ENCODE assay signal across 9 mouse cellular contexts in the genomic region with DNA sequence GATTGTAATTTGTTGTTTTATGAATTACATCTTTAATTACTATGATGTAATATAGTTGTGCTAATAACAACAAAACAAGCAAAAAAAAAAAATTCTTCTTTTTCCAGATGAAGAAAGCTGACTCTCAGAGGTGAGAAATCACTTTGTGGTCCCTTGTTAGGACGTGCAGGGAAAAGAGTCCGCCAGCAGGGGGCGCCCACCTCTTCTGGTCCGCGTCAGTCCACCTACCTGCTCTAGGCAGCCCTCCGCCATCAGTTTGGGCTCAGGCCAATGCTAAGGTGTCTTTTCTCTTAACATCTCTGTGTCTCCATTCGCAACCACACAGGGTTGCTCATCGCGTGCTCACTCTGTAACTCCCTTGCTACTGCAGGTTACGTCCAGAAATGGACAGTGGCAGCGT. TPM values are rescaled to one million over a fixed set of nuclear protein-coding genes. Genes with fewer than 3 reads are reported as not detected.
A peak's percentile ranks its signal among the peaks of the same experiment; 100 is the strongest.
DNase-seq lines count a peak whose midpoint lies in the region; ATAC-seq and TF ChIP-seq lines count a peak whose summit lies in the region.
"Had no signal": no experiment of that assay in that cellular context is flagged by ENCODE, and none has a peak within 500 bp of the region (broad histone marks: within the 10 kb centered on the region; RNA-seq: fewer than 3 reads in every experiment).

No protein-coding gene starts in this region.

- H3K36me3 ChIP-seq in hindbrain, postnatal 0 days (ENCODE audit: insufficient read depth, low read length), result no peaks in the 10 kb centered on the region
- no peaks in the 10 kb centered on the region for H3K36me3 ChIP-seq in midbrain, embryonic 12.5 days
- H3K36me3 ChIP-seq in small intestine, adult 2 months (ENCODE audit: control insufficient read depth, insufficient read depth, low read length), result no peaks in the 10 kb centered on the region

- peak; percentile 78 for TF ChIP-seq CTCF in cerebellum, adult 2 months (IDR thresholded peaks at IDR 0.05; ENCODE audit: borderline replicate concordance, insufficient read depth, low read depth, low read length)
- TF ChIP-seq CTCF in hindbrain, postnatal 0 days (IDR thresholded peaks at IDR 0.05; ENCODE audit: low read depth), result peak; percentile 94
- peak; percentile 92 for TF ChIP-seq CTCF in small intestine, adult 2 months (IDR thresholded peaks at IDR 0.05; ENCODE audit: extremely low read depth, insufficient read length, insufficient replicate concordance, low read depth, low read length)

- TF ChIP-seq POLR2A in cerebellum, adult 2 months (IDR thresholded peaks at IDR 0.05; ENCODE audit: borderline replicate concordance, insufficient read depth, low read length), result no peak
- TF ChIP-seq POLR2A in small intestine, adult 2 months (IDR thresholded peaks at IDR 0.05; ENCODE audit: low read depth, low read length), result no peak

- no peaks in the 10 kb centered on the region; the same call in 1 of the 2 replicates for H3K27me3 ChIP-seq in cerebellum, adult 2 months (ENCODE audit: control insufficient read depth, insufficient read depth, low read length)
- H3K27me3 ChIP-seq in hindbrain, postnatal 0 days (ENCODE audit: insufficient read depth, low read length), result no peaks in the 10 kb centered on the region
- H3K27me3 ChIP-seq in midbrain, embryonic 12.5 days, result peaks cover 47% of the 10 kb centered on the region
- H3K27me3 ChIP-seq in small intestine, adult 2 months (ENCODE audit: control insufficient read depth, insufficient read depth, low read length), result no peaks in the 10 kb centered on the region

- no peaks in the 10 kb centered on the region for H3K9me3 ChIP-seq in hindbrain, postnatal 0 days (ENCODE audit: low read length)
- H3K9me3 ChIP-seq in midbrain, embryonic 12.5 days, result 0 out of 2 replicates have a peak, but pooled peaks cover 7% of the 10 kb centered on the region

- peak; percentile 68 for ATAC-seq in hindbrain, postnatal 0 days
- peak; percentile 65 for ATAC-seq in midbrain, embryonic 12.5 days (ENCODE audit: low FRiP score, low read depth)
- no peak for ATAC-seq in monocyte, adult 5-6 weeks (replicated peaks; ENCODE audit: insufficient number of reproducible peaks, low FRiP score, low TSS enrichment, poor library complexity, severe bottlenecking)

- 22% methylated on average over 11 of the region's 11 CpGs for WGBS in cerebellum, adult 2 months
- WGBS in hindbrain, postnatal 0 days, result 14% methylated on average over 11 of the region's 11 CpGs
- WGBS in midbrain, embryonic 12.5 days, result 15% methylated on average over 11 of the region's 11 CpGs
- 17% methylated on average over 11 of the region's 11 CpGs for WGBS in small intestine, adult 2 months

- no peak overlapping the region for H3K4me2 ChIP-seq in hindbrain, postnatal 0 days (ENCODE audit: low read depth, low read length)
- H3K4me2 ChIP-seq in midbrain, embryonic 12.5 days (replicated peaks), result no peak overlapping the region

- intact Hi-C loops in left cerebral cortex, postnatal 10 days (cut with DNase I), result loop anchor here (10.0 kb wide), 1 partner anchor 105 kb away; no protein-coding TSS in a partner anchor

- no peak overlapping the region for H3K4me3 ChIP-seq in cerebellum, adult 2 months (replicated peaks; ENCODE audit: insufficient read depth, low read depth, low read length)
- no peak overlapping the region for H3K4me3 ChIP-seq in hindbrain, postnatal 0 days (ENCODE audit: low read length)
- no peak overlapping the region for H3K4me3 ChIP-seq in midbrain, embryonic 12.5 days
- H3K4me3 ChIP-seq in small intestine, adult 2 months (ENCODE audit: low read depth, low read length), result no peak overlapping the region

- peak; percentile 85 for DNase-seq in ZHBTc4 (ENCODE audit: low read depth, low spot score)
- DNase-seq in cerebellum, adult 2 months, result peak; percentile 64 to 73
- DNase-seq in frontal cortex, postnatal 14 days (ENCODE audit: low spot score in 2 of 2), result peak; percentile 19 to 68
- DNase-seq in hindbrain, postnatal 0 days (ENCODE audit: low spot score), result peak; percentile 84
- peak; percentile 52 to 81 for DNase-seq in left cerebral cortex, postnatal 10 days (ENCODE audit: extremely low spot score in 1 of 2, low spot score in 2 of 2)

- H3K9ac ChIP-seq in hindbrain, postnatal 0 days (replicated peaks; ENCODE audit: low read length), result no peak overlapping the region
- no peak overlapping the region for H3K9ac ChIP-seq in midbrain, embryonic 12.5 days (replicated peaks)

- peaks cover 7% of the 10 kb centered on the region for H3K4me1 ChIP-seq in cerebellum, adult 2 months (ENCODE audit: control insufficient read depth, insufficient read depth, low read length)
- no peaks in the 10 kb centered on the region; the same call in 1 of the 2 replicates for H3K4me1 ChIP-seq in hindbrain, postnatal 0 days (ENCODE audit: insufficient read depth, low read length)
- peaks cover 4% of the 10 kb centered on the region for H3K4me1 ChIP-seq in midbrain, embryonic 12.5 days
- H3K4me1 ChIP-seq in small intestine, adult 2 months (ENCODE audit: control insufficient read depth, insufficient read depth, insufficient read length, low read length), result no peaks in the 10 kb centered on the region

- H3K27ac ChIP-seq in cerebellum, adult 2 months (ENCODE audit: insufficient read depth, low read length), result no peak overlapping the region
- no peak overlapping the region for H3K27ac ChIP-seq in hindbrain, postnatal 0 days
- no peak overlapping the region for H3K27ac ChIP-seq in midbrain, embryonic 12.5 days (replicated peaks)
- H3K27ac ChIP-seq in small intestine, adult 2 months (ENCODE audit: insufficient read depth, low read depth, low read length), result no peak overlapping the region
- H3K27ac ChIP-seq: macrophage had no signal

RNA-seq across cellular contexts. Expression of a gene that starts 5.9 kb away (rescaled TPM):
- polyA plus RNA-seq in cerebellum, adult 2 months (2012; rRNA removed), result 12.6 and 12.8 TPM in 2 replicates
- total RNA-seq in hindbrain, postnatal 0 days (2014; rRNA removed), result 11.6 and 13.3 TPM in 2 replicates
- polyA plus RNA-seq in hindbrain, postnatal 0 days (2015; fragmentation: Nextera tagmentation; extraction: Ambion mirVana), result 3.6 and 3.9 TPM in 2 replicates
- total RNA-seq in left cerebral cortex, postnatal 10 days (2021), result 1 to 10 TPM; 8.7 TPM
- 15.0 and 15.7 TPM in 2 replicates for polyA plus RNA-seq in midbrain, embryonic 12.5 days (2016; fragmentation: Nextera tagmentation; extraction: Ambion mirVana)
- polyA plus RNA-seq in small intestine, adult 2 months (2012; rRNA removed), result 0.51 and 1.4 TPM in 2 replicates
- not detected in 3 replicates for total RNA-seq in monocyte, adult 5-6 weeks (2017)
- polyA plus RNA-seq: macrophage had no signal
